Mouse (Mus musculus) lung, adult 2 months (tissue): ENCODE measurements around the gene Crocc. TPM values are rescaled to one million over a fixed set of nuclear protein-coding genes. Genes with fewer than 3 reads are reported as not detected.
A peak's percentile ranks its signal among the peaks of the same experiment; 100 is the strongest.

ENCODE experiments used
- DNase-seq: peaks from one replicate; pipeline ENCODE4 v3.0.0; 2022
- H3K4me1 ChIP-seq: fragments of 200-500 bp; 2 replicates; pipeline ENCODE4 v1.6.1; 2011; ENCODE audit warnings: low read length; ENCODE audit not compliant: control insufficient read depth, insufficient read depth
- H3K4me3 ChIP-seq: fragments of 200-500 bp; replicated peaks from 2 replicates; pipeline ENCODE3; 2011; ENCODE audit warnings: low read depth, mild to moderate bottlenecking, control low read depth, low read length; ENCODE audit errors: extremely low read depth
- CTCF ChIP-seq: fragments of 200-500 bp; IDR thresholded peaks from 2 replicates; pipeline ENCODE4 v1.5.1; 2011; ENCODE audit warnings: mild to moderate bottlenecking, low read length, control low read depth; ENCODE audit not compliant: insufficient read depth
- POLR2A ChIP-seq: fragments of 200-500 bp; IDR thresholded peaks from 2 replicates; pipeline ENCODE4 v1.6.1; 2011; ENCODE audit warnings: low read depth, mild to moderate bottlenecking, control low read depth, low read length, borderline replicate concordance; ENCODE audit errors: extremely low read depth
- WGBS: fragments of 180-500 bp; shearing (Covaris S2); methylation state at CpG from one replicate; pipeline ENCODE4 v1.1.7; 2018; 5-methylcytosine and 5-hydroxymethylcytosine counted together
- polyA plus RNA-seq: library from polyadenylated mRNA; depleted of rRNA; stranded (reverse); fragments of >200 nt; gene quantifications from 2 replicates; pipeline ENCODE4 v1.2.3, GENCODE M21; 2012

Gene Crocc
- polyA plus RNA-seq, 1 experiment, result 14.0 TPM

DNA sequence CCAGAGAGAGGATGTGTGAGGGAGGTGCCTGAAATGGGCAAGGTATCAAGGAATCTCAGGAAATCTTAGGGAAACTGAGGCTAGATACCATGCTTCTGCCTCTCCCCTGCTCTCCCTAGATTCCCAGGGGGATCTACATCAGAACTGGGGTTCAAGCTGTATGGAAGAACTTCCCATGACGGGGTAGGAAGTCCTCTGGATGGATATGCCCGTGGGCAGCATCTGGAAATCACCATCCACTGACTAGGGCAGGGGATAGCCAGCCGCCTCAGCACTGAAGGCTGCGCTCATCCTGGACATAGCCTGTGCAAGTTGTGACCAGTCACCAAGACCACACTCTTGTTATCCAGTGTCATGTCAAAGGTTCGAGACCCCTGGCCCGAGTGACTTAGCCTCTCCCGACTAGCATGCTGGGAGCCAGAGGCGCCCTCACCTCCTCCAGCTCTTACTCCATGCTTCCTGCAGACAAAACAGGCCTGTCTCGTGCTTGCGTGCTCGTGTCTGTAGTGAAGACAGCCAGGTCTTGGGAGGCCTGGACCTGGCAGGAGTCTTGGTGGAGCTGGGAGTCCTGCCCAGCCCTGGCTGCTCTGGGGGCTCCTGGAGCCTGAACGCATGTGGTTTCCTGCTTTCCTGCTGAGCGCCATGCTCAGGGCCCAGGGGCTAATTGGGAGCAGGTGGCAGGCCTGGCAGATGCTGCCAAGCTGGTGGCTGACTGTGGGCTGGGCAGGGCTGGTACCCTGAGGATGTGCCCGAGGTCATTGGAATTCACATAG lies 48.6 kb downstream of the Crocc start:
- H3K4me3 ChIP-seq, result peak overlapping the region; percentile 86
- peaks cover 11% of the 10 kb centered on the region for H3K4me1 ChIP-seq
- no peak for TF ChIP-seq POLR2A
- TF ChIP-seq CTCF, result no peak
- WGBS, result 36% methylated on average over 14 of the region's 14 CpGs
- DNase-seq, result no peak

DNA sequence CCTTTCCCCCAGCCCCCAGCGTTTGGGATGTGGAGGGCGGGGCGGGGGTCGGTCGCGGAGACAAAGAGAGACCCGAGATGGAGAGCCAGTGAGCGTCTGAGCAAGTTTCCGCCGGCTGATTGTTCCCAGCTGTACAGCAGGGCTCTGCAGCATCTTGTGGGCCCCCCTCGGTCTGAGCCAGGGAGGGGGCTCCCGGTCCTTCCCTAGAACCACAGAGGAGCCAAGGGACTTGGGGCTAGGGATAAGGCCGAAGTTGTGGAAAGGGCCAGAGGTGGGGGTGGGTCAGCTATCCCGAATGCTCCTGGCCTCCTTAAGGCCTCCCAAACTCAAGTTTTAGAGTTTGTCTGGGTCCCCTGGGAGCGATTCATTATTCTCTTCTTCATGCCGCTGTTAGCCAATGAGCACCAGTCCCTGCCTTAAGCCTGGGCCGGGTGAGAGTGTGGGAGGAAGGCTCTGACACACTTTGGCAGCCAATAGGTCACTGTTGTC lies 49.4 kb downstream of the Crocc start:
- DNase-seq, result no peak
- WGBS, result 6% methylated on average over 17 of the region's 17 CpGs
- TF ChIP-seq POLR2A, result no peak
- no peak for TF ChIP-seq CTCF
- Histone ChIP-seq H3K4me3 (peak overlapping the region; percentile 86), H3K4me1 (peaks cover 11% of the 10 kb centered on the region)

DNA sequence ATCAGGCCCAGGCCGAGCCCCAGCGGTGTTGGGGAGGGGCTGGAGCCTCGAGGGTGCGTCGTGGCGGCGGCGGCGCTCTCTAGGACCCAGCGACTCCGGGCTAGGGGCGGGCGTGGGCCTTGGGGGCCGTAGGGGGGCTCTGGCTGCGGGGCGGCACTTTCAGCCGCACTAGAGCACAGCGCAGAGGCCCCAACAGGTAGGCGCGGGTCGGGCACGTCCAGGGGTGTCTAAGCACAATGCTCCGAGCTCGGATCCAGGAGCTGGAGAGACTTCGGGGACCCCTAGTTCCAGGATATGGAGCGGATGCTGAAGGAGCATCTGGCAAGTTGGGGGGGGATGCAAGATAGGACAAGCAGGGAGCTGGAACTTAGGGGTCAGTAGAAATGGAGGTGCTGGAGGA lies 49.8 kb downstream of the Crocc start:
- Histone ChIP-seq H3K4me3 (peak overlapping the region; percentile 86), H3K4me1 (peaks cover 11% of the 10 kb centered on the region)
- WGBS, result under 1% methylated on average over 26 of the region's 26 CpGs
- no peak for DNase-seq
- TF ChIP-seq CTCF, result no peak
- TF ChIP-seq POLR2A, result peak; percentile 58; the same call in 1 of the 2 replicates

DNA sequence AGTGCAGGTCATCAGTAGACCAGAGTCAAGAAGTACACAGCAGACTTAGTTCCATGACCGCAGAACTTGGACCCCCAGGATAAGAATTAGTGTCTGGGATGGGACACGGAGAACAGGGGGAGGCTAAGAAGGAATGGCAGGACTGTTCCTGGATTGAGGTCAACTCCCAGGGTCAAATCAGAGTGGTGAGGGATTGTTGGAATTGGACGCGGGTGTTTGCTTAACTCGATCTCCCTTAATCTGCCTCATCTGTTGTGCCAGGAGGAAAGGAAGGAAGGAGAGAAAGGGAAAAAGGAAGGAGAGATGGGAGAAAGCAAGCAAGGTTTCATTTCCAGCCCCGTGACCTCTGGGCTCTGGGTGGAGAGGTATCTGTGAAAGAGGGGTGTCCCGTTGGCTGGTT lies 50.2 kb downstream of the Crocc start, which contains the start of gene Mfap2:
Gene Mfap2, plus strand, starts transcription at position 301 of the 400 bp plus-strand sequence.
- Histone ChIP-seq H3K4me3 (peak within 1 kb of the TSS; percentile 86), H3K4me1 (peaks cover 11% of the 10 kb centered on the region)
- no peak for DNase-seq
- TF ChIP-seq CTCF, result no peak
- no peak for TF ChIP-seq POLR2A
- 13% methylated on average over 7 of the region's 7 CpGs for WGBS

DNA sequence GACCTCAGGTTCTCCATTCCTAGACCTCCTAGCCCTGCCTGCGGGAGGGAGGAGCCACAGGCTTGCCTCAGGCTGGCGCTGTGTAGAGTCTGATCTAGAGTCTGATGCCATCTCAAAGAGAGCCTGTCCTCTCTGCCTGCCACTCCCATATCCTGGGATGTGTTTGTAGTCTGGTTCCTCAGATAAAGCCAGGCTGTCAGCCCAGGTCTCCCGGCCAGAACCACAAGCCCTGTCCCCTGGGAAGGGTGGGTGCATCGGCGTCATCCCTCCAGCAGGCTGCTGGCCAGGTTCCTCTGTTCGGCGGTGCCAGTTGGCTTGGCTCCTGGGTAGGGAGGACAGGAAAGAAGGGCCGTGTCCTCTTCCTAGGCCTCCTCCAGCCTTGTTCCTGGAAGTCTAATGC lies 52.3 kb downstream of the Crocc start:
- DNase-seq, result peak; percentile 51
- WGBS, result 47% methylated on average over 8 of the region's 8 CpGs
- TF ChIP-seq POLR2A (0 out of 2 replicates have a peak, but pooled peaks have one; percentile 60), CTCF (no peak)
- H3K4me3 ChIP-seq, result no peak overlapping the region
- H3K4me1 ChIP-seq, result peaks cover 11% of the 10 kb centered on the region

DNA sequence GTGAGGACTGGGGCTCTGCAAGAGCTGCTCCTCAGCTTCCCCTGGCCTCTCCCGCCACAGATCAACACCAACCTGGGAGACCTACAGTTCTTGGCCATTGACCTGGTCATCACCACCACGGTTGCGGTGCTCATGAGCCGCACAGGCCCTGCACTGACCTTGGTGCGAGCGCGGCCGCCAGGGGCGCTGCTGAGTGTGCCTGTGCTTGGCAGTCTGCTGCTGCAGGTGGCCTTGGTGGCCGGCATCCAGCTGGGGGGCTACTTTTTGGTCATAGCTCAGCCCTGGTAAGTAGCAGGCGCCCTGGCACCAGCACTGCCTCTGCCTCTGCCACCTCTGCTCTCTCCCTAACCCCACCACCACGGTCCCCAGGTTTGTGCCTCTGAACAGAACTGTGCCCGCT lies 54.4 kb downstream of the Crocc start:
- DNase-seq, result no peak
- WGBS, result 83% methylated on average over 13 of the region's 13 CpGs
- H3K4me3 ChIP-seq, result no peak overlapping the region
- peaks cover 4% of the 10 kb centered on the region for H3K4me1 ChIP-seq
- no peak for TF ChIP-seq POLR2A
- no peak for TF ChIP-seq CTCF

DNA sequence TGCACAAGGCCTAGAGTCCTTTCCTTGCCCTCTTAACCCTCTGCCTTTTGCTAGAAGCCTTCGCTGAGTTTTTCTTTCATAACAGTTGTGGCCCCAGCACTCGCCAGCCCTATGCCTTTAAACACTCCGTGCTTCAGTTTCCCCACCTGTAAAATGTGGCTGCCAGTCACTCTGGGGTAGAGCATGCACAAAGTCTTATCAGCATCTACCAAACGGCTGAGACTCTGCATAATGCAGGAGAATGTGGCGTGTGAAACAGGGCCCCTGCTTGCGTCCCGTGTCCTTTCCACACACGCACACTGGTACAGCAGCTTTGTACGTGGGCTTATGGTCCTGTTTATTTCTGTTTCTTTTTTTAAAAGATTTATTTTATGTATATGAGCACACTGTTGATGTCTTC lies 63.5 kb downstream of the Crocc start:
- no peak overlapping the region for H3K4me3 ChIP-seq
- no peak for DNase-seq
- WGBS, result 94% methylated on average over 9 of the region's 9 CpGs
- TF ChIP-seq CTCF, result no peak
- no peak for TF ChIP-seq POLR2A
- H3K4me1 ChIP-seq, result no peaks in the 10 kb centered on the region

DNA sequence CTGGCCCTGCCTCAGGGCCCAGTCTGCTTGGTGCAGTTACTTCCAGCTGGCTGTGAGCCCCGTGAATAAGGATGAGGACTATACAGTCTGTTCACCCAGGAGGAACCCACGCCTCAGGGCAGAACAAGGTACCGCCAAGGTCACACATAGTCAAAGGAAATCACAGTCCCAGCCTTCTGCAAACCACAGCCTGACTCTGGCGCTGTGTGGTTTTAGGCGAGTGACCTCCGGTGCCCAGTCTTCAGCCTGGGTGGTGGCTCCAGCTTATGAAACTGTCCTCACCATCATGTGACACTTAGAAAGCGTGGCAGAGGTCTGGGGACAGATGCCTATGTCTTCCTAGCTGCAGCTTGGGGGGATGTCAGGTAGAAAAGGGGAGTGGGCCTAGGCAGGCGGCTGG lies 64.5 kb downstream of the Crocc start:
- TF ChIP-seq POLR2A (no peak), CTCF (no peak)
- H3K4me1 ChIP-seq, result no peaks in the 10 kb centered on the region
- H3K4me3 ChIP-seq, result no peak overlapping the region
- 84% methylated on average over 8 of the region's 8 CpGs for WGBS
- DNase-seq, result no peak

DNA sequence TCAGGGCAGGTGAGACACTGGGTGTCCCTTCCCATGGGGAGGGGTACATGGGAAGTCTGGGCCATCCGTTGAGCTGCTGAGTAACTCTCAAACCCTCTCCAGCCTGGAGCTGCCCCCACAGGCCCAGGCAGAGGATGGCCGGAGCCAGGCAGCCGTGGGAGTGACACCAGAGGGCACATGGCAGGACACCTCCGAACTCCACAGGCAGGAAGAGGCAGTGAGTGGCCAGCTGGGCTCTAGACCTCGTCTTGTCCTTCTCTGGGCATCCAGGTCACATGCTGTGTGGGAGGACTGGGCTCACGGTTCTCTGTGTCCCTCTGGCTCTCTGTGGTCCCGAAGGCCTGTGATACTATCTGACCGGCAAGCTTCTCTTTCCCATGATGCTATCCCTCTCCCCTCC lies 66.5 kb downstream of the Crocc start:
- Histone ChIP-seq H3K4me3 (no peak overlapping the region), H3K4me1 (peaks cover 8% of the 10 kb centered on the region)
- TF ChIP-seq POLR2A, result no peak
- TF ChIP-seq CTCF, result no peak
- WGBS, result 83% methylated on average over 8 of the region's 8 CpGs
- DNase-seq, result no peak

DNA sequence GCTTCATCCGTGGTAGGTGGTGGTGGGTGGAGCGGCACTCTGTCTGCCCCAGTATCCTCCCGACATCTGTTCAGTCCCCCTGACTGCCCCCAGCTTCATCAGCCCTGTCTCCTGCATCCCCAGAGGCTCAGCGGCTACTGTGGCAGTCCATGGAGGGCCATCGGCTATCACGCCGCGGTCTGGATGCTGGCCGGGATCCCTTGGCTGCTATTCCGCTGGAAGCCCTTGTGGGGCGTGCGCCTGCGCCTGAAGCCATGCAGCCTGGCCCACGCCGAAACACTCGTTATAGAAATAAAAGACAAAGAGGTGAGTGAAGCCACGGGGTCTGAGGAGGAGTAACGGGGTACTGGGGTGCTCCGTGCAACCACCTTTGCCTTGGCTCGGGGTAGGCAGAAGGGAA lies 68.1 kb downstream of the Crocc start:
- no peak overlapping the region for H3K4me3 ChIP-seq
- DNase-seq, result no peak
- H3K4me1 ChIP-seq, result peaks cover 17% of the 10 kb centered on the region
- TF ChIP-seq POLR2A (no peak), CTCF (no peak)
- 89% methylated on average over 20 of the region's 20 CpGs for WGBS
